Mouse (Mus musculus) spleen, adult 2 months (tissue): Measurements from ENCODE around the gene P2rx1.

Experiments
- CTCF ChIP-seq: fragments of 200-500 bp; IDR thresholded peaks from 2 replicates; pipeline ENCODE4 v1.5.1; 2011; ENCODE audit warnings: mild to moderate bottlenecking, inconsistent platforms; ENCODE audit not compliant: insufficient read depth, insufficient read length, insufficient replicate concordance; ENCODE audit errors: extremely low read depth
- POLR2A ChIP-seq: fragments of 200-500 bp; IDR thresholded peaks from 2 replicates; pipeline ENCODE4 v1.6.1; 2011; ENCODE audit warnings: low read depth, low read length, inconsistent platforms

GRCm38 (mm10) chr11:73026961-73027360, 28.1 kb downstream of the P2rx1 start:
- no peak for TF ChIP-seq POLR2A
- no peak for TF ChIP-seq CTCF
